Mouse (Mus musculus): ENCODE data around the gene Ercc2. TPM values are rescaled to one million over a fixed set of nuclear protein-coding genes. Genes with fewer than 3 reads are reported as not detected.

Ercc2 gene
- polyA plus RNA-seq, 1 experiment from 2014 or later, result 11.8 TPM

DNA sequence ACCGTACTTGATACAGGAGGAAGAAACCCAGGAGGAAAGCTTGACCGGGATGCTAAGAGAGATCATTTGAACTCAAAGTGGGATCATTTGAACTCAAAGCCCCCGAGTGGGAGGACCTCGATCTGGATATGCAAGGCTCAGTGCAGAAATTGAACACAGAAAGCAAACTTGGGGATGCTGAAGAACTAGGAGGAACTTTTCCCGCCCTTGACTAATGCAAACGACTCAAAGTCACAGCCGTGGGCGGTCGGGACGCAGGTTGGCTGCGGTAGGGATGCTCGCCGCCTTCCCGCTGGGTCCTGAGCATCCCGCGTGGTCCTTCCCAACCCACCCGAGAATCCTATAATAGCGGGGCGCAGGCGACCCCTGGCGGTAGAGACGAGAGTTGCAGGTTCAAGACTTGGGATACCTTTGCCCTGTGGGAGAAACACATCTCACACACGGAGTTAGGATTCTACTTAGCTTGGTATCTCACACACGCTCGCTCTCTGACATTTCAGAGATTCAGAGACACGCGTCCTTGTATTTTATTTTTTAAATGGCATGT is 39.3 kb upstream of the Ercc2 start:
- under 1% methylated on average over 27 of the region's 27 CpGs for WGBS
- H3K4me1 ChIP-seq (ENCODE audit: control insufficient read depth, insufficient read depth, low read length), result peaks cover 21% of the 10 kb centered on the region
- H3K9me3 ChIP-seq (replicated peaks; ENCODE audit: control insufficient read depth, low read length), result no peaks in the 10 kb centered on the region
- no peak; the same call in 1 of the 2 replicates for ATAC-seq (ENCODE audit: insufficient read depth, low FRiP score)
- H3K4me2 ChIP-seq (ENCODE audit: low read depth, low read length), result peak overlapping the region; percentile 94
- H3K36me3 ChIP-seq (ENCODE audit: control insufficient read depth, insufficient read depth, low read length), result no peaks in the 10 kb centered on the region
- H3K9ac ChIP-seq (ENCODE audit: low read length), result peak overlapping the region; percentile 75
- H3K27ac ChIP-seq (ENCODE audit: low read length), result peak overlapping the region; percentile 80
- H3K27me3 ChIP-seq (ENCODE audit: control insufficient read depth, insufficient read depth, low read length), result 0 out of 2 replicates have a peak, but pooled peaks cover 5% of the 10 kb centered on the region
- H3K4me3 ChIP-seq (replicated peaks; ENCODE audit: low read length), result peak overlapping the region; percentile 55

DNA sequence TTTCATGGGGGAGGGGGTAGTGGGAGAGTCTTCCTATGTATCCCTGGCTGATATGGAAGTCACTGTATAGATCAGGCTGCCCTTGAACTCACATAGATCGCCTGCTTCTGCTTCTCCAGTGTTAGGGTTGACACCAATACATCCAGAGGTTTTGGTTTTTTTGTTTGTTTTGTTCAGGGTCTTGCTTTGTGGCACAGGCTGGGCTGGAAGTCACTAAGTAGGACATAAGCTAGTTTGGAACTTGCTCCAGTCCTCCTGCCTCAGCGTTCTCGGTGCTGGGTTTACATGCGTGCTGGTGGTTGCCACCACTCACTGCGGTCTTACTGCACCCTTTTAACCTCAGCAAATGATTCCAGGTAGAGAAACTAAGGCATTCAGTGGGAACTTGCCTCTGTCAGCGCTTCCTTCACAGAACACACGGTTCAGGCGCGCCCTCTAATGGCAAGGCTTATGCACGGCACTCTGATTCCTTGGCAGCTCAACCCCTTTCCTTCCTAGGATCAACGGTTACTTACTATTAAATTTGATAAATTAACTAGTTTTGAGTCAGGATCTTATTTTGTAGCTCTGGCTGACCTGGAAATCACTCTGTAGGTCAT is 38.5 kb upstream of the Ercc2 start:
- ATAC-seq (ENCODE audit: insufficient read depth, low FRiP score), result no peak
- H3K27me3 ChIP-seq (ENCODE audit: control insufficient read depth, insufficient read depth, low read length), result 0 out of 2 replicates have a peak, but pooled peaks cover 5% of the 10 kb centered on the region
- 0 out of 2 replicates have a peak, but pooled peaks cover under 1% of the 10 kb centered on the region for H3K36me3 ChIP-seq (ENCODE audit: control insufficient read depth, insufficient read depth, low read length)
- no peaks in the 10 kb centered on the region for H3K9me3 ChIP-seq (replicated peaks; ENCODE audit: control insufficient read depth, low read length)
- peaks cover 21% of the 10 kb centered on the region for H3K4me1 ChIP-seq (ENCODE audit: control insufficient read depth, insufficient read depth, low read length)
- H3K4me2 ChIP-seq (ENCODE audit: low read depth, low read length), result peak overlapping the region; percentile 94
- under 1% methylated on average over 11 of the region's 11 CpGs for WGBS
- no peak overlapping the region for H3K9ac ChIP-seq (ENCODE audit: low read length)
- H3K4me3 ChIP-seq (replicated peaks; ENCODE audit: low read length), result 0 out of 2 replicates have a peak overlapping the region, but pooled peaks have one; percentile 6
- no peak overlapping the region for H3K27ac ChIP-seq (ENCODE audit: low read length)

DNA sequence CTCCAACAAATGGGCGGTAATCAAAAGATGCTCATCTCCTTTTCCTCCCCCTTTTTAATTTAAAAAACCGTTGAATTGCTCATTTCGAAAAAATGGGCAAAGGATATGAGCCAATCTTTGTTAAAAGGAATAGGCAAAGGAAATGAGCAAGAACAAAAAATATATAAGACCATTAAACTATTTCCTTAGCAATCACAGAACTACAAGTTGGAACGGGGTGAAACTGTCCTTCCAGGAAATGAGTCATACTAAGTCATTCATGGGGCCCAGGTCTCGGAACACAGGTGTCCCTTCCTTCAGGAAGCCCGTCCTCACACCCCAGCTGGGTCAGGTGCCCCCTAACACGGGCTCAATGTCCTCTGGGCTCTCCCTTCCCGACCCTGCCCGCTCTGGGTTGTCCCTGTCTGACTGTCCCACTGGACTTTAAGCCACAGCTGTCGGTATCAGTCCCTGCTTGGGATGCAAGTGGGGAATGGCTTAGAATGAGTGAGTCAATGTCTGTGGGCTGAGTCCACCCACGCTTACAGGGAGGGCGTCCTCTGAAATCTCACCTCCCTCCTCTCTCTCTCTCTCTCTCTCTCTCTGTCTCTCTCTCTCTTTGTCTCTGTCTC is 37.5 kb upstream of the Ercc2 start, which contains the start of gene Ercc1:
Ercc1 (plus strand) TSS at position 542 of the 611 bp plus-strand sequence.
- ATAC-seq (ENCODE audit: insufficient read depth, low FRiP score), result no peak
- H3K4me3 ChIP-seq (replicated peaks; ENCODE audit: low read length), result peak within 1 kb of the TSS; percentile 88
- H3K36me3 ChIP-seq (ENCODE audit: control insufficient read depth, insufficient read depth, low read length), result 0 out of 2 replicates have a peak, but pooled peaks cover 4% of the 10 kb centered on the region
- 20% methylated on average over 12 of the region's 12 CpGs for WGBS
- H3K4me2 ChIP-seq (ENCODE audit: low read depth, low read length), result peak within 1 kb of the TSS; percentile 90
- H3K9me3 ChIP-seq (replicated peaks; ENCODE audit: control insufficient read depth, low read length), result no peaks in the 10 kb centered on the region
- peak within 1 kb of the TSS; percentile 87 for H3K9ac ChIP-seq (ENCODE audit: low read length)
- peaks cover 21% of the 10 kb centered on the region for H3K4me1 ChIP-seq (ENCODE audit: control insufficient read depth, insufficient read depth, low read length)
- 0 out of 2 replicates have a peak, but pooled peaks cover 5% of the 10 kb centered on the region for H3K27me3 ChIP-seq (ENCODE audit: control insufficient read depth, insufficient read depth, low read length)
- peak within 1 kb of the TSS; percentile 92 for H3K27ac ChIP-seq (ENCODE audit: low read length)

DNA sequence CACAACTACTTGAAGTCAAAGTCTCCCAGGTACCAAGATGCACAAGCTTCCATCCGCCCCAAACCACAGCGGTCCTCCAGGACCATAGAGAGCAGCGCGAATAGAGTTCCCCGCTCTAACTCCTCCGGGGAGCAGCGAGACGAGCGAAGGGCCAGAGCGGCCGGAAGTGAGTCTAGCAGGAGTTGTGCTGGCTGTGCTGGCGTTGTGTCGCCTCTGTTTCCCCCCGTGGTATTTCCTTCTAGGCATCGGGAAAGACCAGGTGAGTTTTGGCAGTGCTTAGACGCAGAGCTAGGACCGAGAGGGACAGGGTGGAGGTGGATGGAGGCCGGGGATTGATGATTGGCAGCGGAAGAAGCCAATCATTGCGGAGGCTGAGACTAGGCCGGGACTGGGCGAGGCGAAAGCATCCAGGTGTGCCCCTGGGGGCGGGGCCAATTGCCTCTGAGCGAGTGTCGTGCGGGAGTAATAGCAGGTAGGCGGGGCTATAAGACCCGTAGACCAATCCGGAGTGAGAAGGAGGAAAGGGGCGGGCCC is 36.8 kb upstream of the Ercc2 start:
- Histone ChIP-seq H3K27ac (ENCODE audit: low read length) (peak overlapping the region; percentile 92), H3K9ac (ENCODE audit: low read length) (peak overlapping the region; percentile 87), H3K9me3 (replicated peaks; ENCODE audit: control insufficient read depth, low read length) (no peaks in the 10 kb centered on the region), H3K36me3 (ENCODE audit: control insufficient read depth, insufficient read depth, low read length) (0 out of 2 replicates have a peak, but pooled peaks cover 4% of the 10 kb centered on the region), H3K4me2 (ENCODE audit: low read depth, low read length) (peak overlapping the region; percentile 90), H3K4me3 (replicated peaks; ENCODE audit: low read length) (peak overlapping the region; percentile 88), H3K27me3 (ENCODE audit: control insufficient read depth, insufficient read depth, low read length) (0 out of 2 replicates have a peak, but pooled peaks cover 5% of the 10 kb centered on the region), H3K4me1 (ENCODE audit: control insufficient read depth, insufficient read depth, low read length) (peaks cover 21% of the 10 kb centered on the region)
- WGBS, result under 1% methylated on average over 31 of the region's 31 CpGs
- peak; percentile 95 for ATAC-seq (ENCODE audit: insufficient read depth, low FRiP score)

DNA sequence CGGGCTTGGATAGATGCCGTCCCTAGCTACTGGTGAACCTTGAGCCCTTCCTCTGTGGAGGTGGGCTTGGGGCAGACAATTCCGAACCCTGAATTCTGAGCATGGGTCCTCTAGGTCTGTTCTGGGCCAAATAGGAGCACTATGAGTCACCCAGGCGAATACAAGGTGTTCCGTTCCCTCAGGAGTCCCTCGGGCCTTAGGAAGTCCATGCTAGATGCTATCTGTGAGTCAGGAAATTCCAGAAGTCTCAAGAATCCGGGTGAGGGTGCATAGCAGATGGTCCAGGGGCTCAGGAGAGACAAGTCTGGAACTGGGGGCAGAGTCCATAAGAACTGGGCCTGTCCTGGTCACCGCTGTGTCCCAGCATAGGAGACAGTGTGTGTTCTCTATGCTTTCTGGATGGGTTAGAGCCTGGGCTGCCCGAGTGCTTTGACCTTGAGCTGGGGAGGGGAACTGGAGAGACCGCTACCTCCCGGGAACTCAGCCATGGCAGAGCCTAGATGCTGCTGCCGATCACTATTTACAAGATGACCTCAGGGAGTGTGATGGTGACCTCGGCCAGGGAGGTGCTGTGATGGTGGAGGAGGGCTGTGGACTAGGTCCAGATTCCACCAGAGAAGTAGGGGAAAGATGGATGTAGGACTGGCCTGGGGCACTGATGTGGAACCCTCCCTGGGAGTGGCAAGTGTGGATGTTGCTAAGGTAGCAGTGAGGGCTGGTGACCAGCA is 32.5 kb upstream of the Ercc2 start:
- 85% methylated on average over 13 of the region's 13 CpGs for WGBS
- peaks cover 11% of the 10 kb centered on the region; the same call in 1 of the 2 replicates for H3K4me1 ChIP-seq (ENCODE audit: control insufficient read depth, insufficient read depth, low read length)
- ATAC-seq (ENCODE audit: insufficient read depth, low FRiP score), result no peak
- H3K9ac ChIP-seq (ENCODE audit: low read length), result no peak overlapping the region
- peaks cover 20% of the 10 kb centered on the region for H3K36me3 ChIP-seq (ENCODE audit: control insufficient read depth, insufficient read depth, low read length)
- H3K27ac ChIP-seq (ENCODE audit: low read length), result no peak overlapping the region
- no peaks in the 10 kb centered on the region for H3K9me3 ChIP-seq (replicated peaks; ENCODE audit: control insufficient read depth, low read length)
- no peak overlapping the region for H3K4me2 ChIP-seq (ENCODE audit: low read depth, low read length)
- no peaks in the 10 kb centered on the region for H3K27me3 ChIP-seq (ENCODE audit: control insufficient read depth, insufficient read depth, low read length)
- no peak overlapping the region for H3K4me3 ChIP-seq (replicated peaks; ENCODE audit: low read length)

DNA sequence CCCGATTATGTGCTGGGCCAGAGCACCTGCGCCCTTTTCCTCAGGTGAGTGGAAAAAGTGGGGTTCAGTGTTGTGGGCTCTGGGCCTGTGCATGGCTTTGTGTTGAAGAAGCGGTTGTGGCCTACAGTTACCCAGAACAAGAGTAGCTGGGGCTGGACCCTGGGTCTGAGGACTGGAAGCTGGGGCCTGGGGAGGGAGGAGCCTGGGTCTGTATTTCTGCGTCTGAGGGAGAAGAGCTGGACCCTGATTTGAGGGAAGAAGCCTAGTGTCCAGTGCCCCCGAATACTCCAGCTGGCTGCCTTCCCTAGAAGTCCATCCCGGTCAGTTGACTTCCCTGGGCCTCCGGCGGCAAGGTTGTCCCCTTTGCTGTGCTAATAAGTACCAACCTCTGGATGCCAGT is 31.6 kb upstream of the Ercc2 start:
- H3K9ac ChIP-seq (ENCODE audit: low read length), result no peak overlapping the region
- no peaks in the 10 kb centered on the region for H3K9me3 ChIP-seq (replicated peaks; ENCODE audit: control insufficient read depth, low read length)
- peaks cover 8% of the 10 kb centered on the region; the same call in 1 of the 2 replicates for H3K4me1 ChIP-seq (ENCODE audit: control insufficient read depth, insufficient read depth, low read length)
- WGBS, result 95% methylated on average over 8 of the region's 8 CpGs
- no peak overlapping the region for H3K4me3 ChIP-seq (replicated peaks; ENCODE audit: low read length)
- ATAC-seq (ENCODE audit: insufficient read depth, low FRiP score), result no peak
- no peaks in the 10 kb centered on the region for H3K27me3 ChIP-seq (ENCODE audit: control insufficient read depth, insufficient read depth, low read length)
- H3K36me3 ChIP-seq (ENCODE audit: control insufficient read depth, insufficient read depth, low read length), result peaks cover 24% of the 10 kb centered on the region
- no peak overlapping the region for H3K27ac ChIP-seq (ENCODE audit: low read length)
- no peak overlapping the region for H3K4me2 ChIP-seq (ENCODE audit: low read depth, low read length)

DNA sequence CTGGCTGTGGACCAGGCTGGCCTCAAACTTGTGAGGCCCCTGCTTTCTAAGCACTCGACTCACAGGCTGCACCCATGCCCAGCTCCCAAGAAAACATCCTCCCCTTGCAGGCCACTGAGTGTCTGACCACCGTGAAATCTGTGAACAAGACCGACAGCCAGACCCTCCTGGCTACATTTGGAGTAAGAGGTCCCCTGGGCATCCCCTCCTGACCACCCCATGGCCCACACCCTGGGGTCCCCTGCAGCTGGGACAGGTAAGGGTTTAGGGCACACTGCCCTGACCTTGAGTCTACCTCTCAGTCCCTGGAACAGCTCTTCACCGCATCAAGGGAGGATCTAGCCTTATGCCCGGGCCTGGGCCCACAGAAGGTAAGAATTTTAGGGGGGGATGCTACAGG is 26.8 kb upstream of the Ercc2 start:
- peaks cover 27% of the 10 kb centered on the region for H3K36me3 ChIP-seq (ENCODE audit: control insufficient read depth, insufficient read depth, low read length)
- no peak overlapping the region for H3K9ac ChIP-seq (ENCODE audit: low read length)
- H3K27ac ChIP-seq (ENCODE audit: low read length), result no peak overlapping the region
- H3K27me3 ChIP-seq (ENCODE audit: control insufficient read depth, insufficient read depth, low read length), result no peaks in the 10 kb centered on the region
- H3K4me2 ChIP-seq (ENCODE audit: low read depth, low read length), result no peak overlapping the region
- no peaks in the 10 kb centered on the region for H3K9me3 ChIP-seq (replicated peaks; ENCODE audit: control insufficient read depth, low read length)
- H3K4me1 ChIP-seq (ENCODE audit: control insufficient read depth, insufficient read depth, low read length), result peaks cover 15% of the 10 kb centered on the region
- H3K4me3 ChIP-seq (replicated peaks; ENCODE audit: low read length), result no peak overlapping the region
- ATAC-seq (ENCODE audit: insufficient read depth, low FRiP score), result no peak
- WGBS, result 92% methylated on average over 5 of the region's 5 CpGs

DNA sequence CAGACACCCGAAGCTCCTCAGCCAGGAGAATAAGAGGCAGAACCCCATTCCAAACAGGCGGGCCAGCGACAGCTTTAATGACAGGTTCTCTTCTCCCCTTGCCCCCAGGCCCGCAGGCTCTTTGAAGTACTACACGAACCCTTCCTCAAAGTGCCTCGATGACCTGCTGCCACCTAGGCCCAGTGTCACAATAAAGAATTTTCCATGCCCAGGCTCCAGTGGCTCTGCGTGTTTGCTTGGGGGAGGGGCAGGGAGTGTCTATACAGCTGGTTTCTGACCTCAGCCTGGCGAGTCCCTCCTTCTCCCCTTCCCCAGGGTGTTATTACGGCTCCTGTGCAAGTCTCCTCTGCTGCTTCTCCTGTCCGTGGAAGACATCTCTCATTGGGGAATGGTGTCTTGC is 25.5 kb upstream of the Ercc2 start:
- Histone ChIP-seq H3K4me3 (replicated peaks; ENCODE audit: low read length) (no peak overlapping the region), H3K4me1 (ENCODE audit: control insufficient read depth, insufficient read depth, low read length) (peaks cover 21% of the 10 kb centered on the region), H3K36me3 (ENCODE audit: control insufficient read depth, insufficient read depth, low read length) (peaks cover 18% of the 10 kb centered on the region; the same call in 1 of the 2 replicates), H3K9ac (ENCODE audit: low read length) (no peak overlapping the region), H3K27me3 (ENCODE audit: control insufficient read depth, insufficient read depth, low read length) (no peaks in the 10 kb centered on the region), H3K9me3 (replicated peaks; ENCODE audit: control insufficient read depth, low read length) (no peaks in the 10 kb centered on the region), H3K4me2 (ENCODE audit: low read depth, low read length) (no peak overlapping the region), H3K27ac (ENCODE audit: low read length) (no peak overlapping the region)
- no peak for ATAC-seq (ENCODE audit: insufficient read depth, low FRiP score)
- 65% methylated on average over 10 of the region's 10 CpGs for WGBS
